Mouse (Mus musculus) embryonic fibroblast, embryonic 13.5 days (primary cell): ENCODE measurements around the gene Bcl2l12. TPM values are rescaled to one million over a fixed set of nuclear protein-coding genes. Genes with fewer than 3 reads are reported as not detected.

Source experiments
- H3K27ac ChIP-seq: 2 replicates; pipeline ENCODE4 v1.5.1; 2012; ENCODE audit warnings: low read length, control low read depth, inconsistent platforms; ENCODE audit not compliant: insufficient read depth
- H3K4me1 ChIP-seq: 2 replicates; pipeline ENCODE4 v1.6.1; 2011; ENCODE audit warnings: low read length; ENCODE audit not compliant: control insufficient read depth, insufficient read depth
- H3K4me3 ChIP-seq: 2 replicates; pipeline ENCODE4 v1.5.1; 2011; ENCODE audit warnings: mild to moderate bottlenecking, control low read depth, low read length; ENCODE audit not compliant: insufficient read depth
- CTCF ChIP-seq: IDR thresholded peaks from 2 replicates; pipeline ENCODE4 v1.5.1; 2011; ENCODE audit warnings: mild to moderate bottlenecking, control low read depth, low read length, moderate library complexity, borderline replicate concordance; ENCODE audit not compliant: insufficient read depth
- POLR2A ChIP-seq: IDR thresholded peaks from 2 replicates; pipeline ENCODE4 v1.6.1; 2011; ENCODE audit warnings: low read depth, mild to moderate bottlenecking, control low read depth, low read length, moderate library complexity
- polyA plus RNA-seq: library from polyadenylated mRNA; stranded (reverse); fragments of >200 nt; gene quantifications from 2 replicates; pipeline ENCODE4 v1.2.4, GENCODE M21; 2011; ENCODE audit warnings: low read depth; ENCODE audit not compliant: missing spikeins, insufficient read length

Bcl2l12 gene
- polyA plus RNA-seq, 1 experiment = 37.1 TPM

GRCm38 (mm10) chr7:45008411-45008810 is 9.9 kb upstream of the Bcl2l12 start:
- H3K27ac ChIP-seq = no peak overlapping the region
- H3K4me1 ChIP-seq = no peaks in the 10 kb centered on the region
- no peak for TF ChIP-seq POLR2A
- TF ChIP-seq CTCF = no peak
- H3K4me3 ChIP-seq = no peak overlapping the region

GRCm38 (mm10) chr7:45007846-45008245 is 9.3 kb upstream of the Bcl2l12 start:
- no peak overlapping the region for H3K4me3 ChIP-seq
- no peaks in the 10 kb centered on the region for H3K4me1 ChIP-seq
- no peak for TF ChIP-seq CTCF
- no peak for TF ChIP-seq POLR2A
- no peak overlapping the region for H3K27ac ChIP-seq

- TF ChIP-seq POLR2A (no peak), CTCF (no peak)
- Histone ChIP-seq H3K4me1 (no peaks in the 10 kb centered on the region; the same call in 1 of the 2 replicates), H3K27ac (no peak overlapping the region), H3K4me3 (no peak overlapping the region)
Measured at GRCm38 (mm10) chr7:45007141-45007540, 8.6 kb upstream of the Bcl2l12 start.

GRCm38 (mm10) chr7:45006503-45006902 is 8.0 kb upstream of the Bcl2l12 start:
- no peaks in the 10 kb centered on the region; the same call in 1 of the 2 replicates for H3K4me1 ChIP-seq
- no peak overlapping the region for H3K27ac ChIP-seq
- H3K4me3 ChIP-seq = no peak overlapping the region
- TF ChIP-seq POLR2A (no peak), CTCF (no peak)

GRCm38 (mm10) chr7:45005321-45005992 is 6.9 kb upstream of the Bcl2l12 start:
- H3K27ac ChIP-seq = no peak overlapping the region

GRCm38 (mm10) chr7:45004546-45004945 is 6.0 kb upstream of the Bcl2l12 start:
- no peak overlapping the region for H3K4me3 ChIP-seq

More at GRCm38 (mm10) chr7:45005321-45005992, 6.9 kb upstream of the Bcl2l12 start:
- H3K4me1 ChIP-seq = no peaks in the 10 kb centered on the region; the same call in 1 of the 2 replicates
- H3K4me3 ChIP-seq = no peak overlapping the region
- no peak for TF ChIP-seq CTCF
- no peak for TF ChIP-seq POLR2A

GRCm38 (mm10) chr7:45002440-45002839 is 3.9 kb upstream of the Bcl2l12 start:
- Histone ChIP-seq H3K4me1 (peaks cover 3% of the 10 kb centered on the region; the same call in 1 of the 2 replicates), H3K27ac (no peak overlapping the region), H3K4me3 (no peak overlapping the region)
- peak; percentile 37 for TF ChIP-seq POLR2A
- no peak for TF ChIP-seq CTCF

More at GRCm38 (mm10) chr7:45004546-45004945, 6.0 kb upstream of the Bcl2l12 start:
- H3K27ac ChIP-seq = no peak overlapping the region
- peaks cover 3% of the 10 kb centered on the region; the same call in 1 of the 2 replicates for H3K4me1 ChIP-seq
- TF ChIP-seq CTCF (no peak), POLR2A (no peak)

- TF ChIP-seq POLR2A (0 out of 2 replicates have a peak, but pooled peaks have one; percentile 6), CTCF (no peak)
- H3K27ac ChIP-seq = no peak overlapping the region
- H3K4me1 ChIP-seq = peaks cover 3% of the 10 kb centered on the region; the same call in 1 of the 2 replicates
- H3K4me3 ChIP-seq = no peak overlapping the region
Measured at GRCm38 (mm10) chr7:45000539-45001114, 2.1 kb upstream of the Bcl2l12 start.

GRCm38 (mm10) chr7:44999753-45000152 is 1.2 kb upstream of the Bcl2l12 start:
- no peak for TF ChIP-seq CTCF
- no peak for TF ChIP-seq POLR2A
- peaks cover 3% of the 10 kb centered on the region; the same call in 1 of the 2 replicates for H3K4me1 ChIP-seq
- H3K27ac ChIP-seq = no peak overlapping the region
- H3K4me3 ChIP-seq = no peak overlapping the region

- Histone ChIP-seq H3K4me3 (peak overlapping the region; percentile 81), H3K27ac (peak overlapping the region; percentile 81), H3K4me1 (peaks cover 3% of the 10 kb centered on the region; the same call in 1 of the 2 replicates)
- TF ChIP-seq POLR2A = no peak; the same call in 1 of the 2 replicates
- TF ChIP-seq CTCF = no peak
Measured at GRCm38 (mm10) chr7:44997940-44998428, 528 bp downstream of the Bcl2l12 start.
